Mouse (Mus musculus): ENCODE data around the gene Gm20521.
A peak's percentile ranks its signal among the peaks of the same experiment; 100 is the strongest.
"Not testable (repeated sequence)": the region's sequence is repeated elsewhere in the genome, so short reads cannot be mapped to it uniquely, and the experiment has no call there.

Gm20521 gene

DNA sequence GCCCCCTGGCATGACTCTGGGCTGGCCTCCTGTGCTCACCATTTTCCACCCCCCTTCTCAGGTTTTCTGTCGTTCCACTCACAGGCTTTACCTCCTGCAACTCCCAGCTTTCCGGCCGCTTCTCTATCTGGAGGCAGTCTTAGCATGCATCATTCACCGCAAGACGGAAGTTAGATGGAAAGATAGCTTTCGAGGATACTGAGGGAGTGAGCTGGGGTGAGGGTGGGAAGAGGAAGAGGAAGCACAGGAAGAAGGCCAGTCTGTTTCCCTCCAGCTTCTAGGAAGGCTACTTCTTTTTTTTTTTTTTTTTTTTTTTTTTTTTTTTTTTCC, 53.6 kb downstream of the Gm20521 start:
- DNase-seq (ENCODE audit: low spot score): no peak

- no peak for DNase-seq (ENCODE audit: low spot score)
Observed at GRCm38 (mm10) chr14:54937361-54938182, 54.3 kb downstream of the Gm20521 start.

- no peak for DNase-seq (ENCODE audit: low spot score)
Observed at GRCm38 (mm10) chr14:54938431-54939219, 55.4 kb downstream of the Gm20521 start.

- DNase-seq (ENCODE audit: low spot score): peak; percentile 73
Observed at GRCm38 (mm10) chr14:54939434-54940175, 56.4 kb downstream of the Gm20521 start.

DNA sequence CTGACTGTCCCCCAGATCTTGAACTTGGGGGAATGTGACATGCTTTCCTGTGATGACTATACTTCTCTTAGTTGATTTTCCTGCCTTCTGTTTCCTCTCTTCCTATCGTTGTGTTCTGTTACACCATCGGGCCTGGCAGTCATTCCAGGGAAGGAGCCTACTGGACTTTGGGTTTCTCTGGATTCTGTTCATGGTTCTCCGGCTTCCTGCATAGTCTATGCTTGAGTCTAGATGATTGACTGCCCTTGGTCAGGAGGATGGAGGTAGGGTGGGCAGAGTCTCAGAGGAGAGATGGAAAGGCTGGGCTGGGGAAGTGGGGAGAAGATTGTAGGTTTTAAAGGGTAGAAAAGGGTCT, 56.9 kb downstream of the Gm20521 start:
- DNase-seq (ENCODE audit: low spot score): no peak

DNA sequence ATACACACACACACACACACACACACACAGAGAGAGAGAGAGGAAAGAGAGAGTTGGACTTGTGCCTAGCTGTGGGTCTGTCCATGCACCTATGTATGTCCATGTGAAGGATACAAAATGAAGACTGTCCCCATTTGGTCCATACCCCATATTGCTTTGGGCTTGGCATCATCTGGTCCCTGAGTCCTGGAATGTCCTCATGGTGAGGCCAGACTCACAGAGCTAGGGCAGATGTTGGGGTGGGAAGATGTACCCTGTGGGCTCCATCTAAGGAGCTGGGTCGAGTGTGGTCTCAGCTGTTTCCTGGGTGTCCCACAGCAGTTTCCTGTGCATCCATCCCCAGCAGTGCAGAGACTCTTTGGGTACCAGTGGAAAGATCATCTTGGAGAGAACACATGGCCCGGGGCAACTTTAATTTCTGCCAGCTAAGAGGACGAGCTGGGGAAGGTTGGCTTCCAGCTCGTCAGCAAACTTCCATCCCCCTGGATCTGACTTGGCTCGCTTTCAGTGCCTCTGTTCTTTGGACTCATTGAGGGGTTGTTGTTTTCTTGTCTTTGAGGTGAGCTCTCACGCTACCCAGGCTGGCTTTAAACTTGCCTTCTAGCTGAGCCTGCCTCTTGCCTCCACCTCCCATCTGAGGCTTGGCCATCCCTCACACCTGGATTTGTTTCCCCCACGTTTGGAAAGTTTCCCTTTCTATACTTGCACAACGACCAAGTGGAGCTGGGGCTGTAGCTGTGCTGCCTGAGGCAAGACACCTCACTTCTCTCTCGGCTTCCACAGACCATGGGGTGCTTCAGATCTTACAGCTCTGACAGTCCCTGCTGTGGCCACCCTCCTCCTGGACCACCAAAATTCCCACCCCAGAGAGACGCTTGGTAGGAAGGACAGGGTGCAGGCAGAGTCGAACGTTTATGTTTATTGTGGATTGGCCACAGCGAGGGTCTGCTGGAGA, 58.1 kb downstream of the Gm20521 start:
- no peak for DNase-seq (ENCODE audit: low spot score)

GRCm38 (mm10) chr14:54942479-54942878, 59.2 kb downstream of the Gm20521 start:
- DNase-seq (ENCODE audit: low spot score): no peak

DNA sequence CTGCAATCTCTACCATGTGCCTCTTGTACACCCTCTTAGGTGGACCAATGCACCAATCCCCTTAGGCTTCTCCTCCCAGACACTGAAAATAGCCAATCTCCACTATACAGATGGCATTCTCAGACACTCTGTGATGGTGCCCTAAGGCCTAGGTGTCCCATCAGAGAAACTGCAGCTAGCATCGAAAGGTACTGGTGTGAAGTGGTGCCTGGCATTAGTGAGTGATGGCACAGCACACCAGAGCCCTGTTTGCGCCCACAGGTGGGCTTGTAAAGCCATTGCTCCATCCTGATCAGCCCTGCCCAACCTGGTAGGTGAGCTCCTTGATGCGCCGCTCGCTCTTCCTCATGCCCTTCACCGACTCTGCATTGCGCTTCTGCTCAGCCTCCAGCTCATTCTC, 60.7 kb downstream of the Gm20521 start:
- no peak for DNase-seq (ENCODE audit: low spot score)

DNA sequence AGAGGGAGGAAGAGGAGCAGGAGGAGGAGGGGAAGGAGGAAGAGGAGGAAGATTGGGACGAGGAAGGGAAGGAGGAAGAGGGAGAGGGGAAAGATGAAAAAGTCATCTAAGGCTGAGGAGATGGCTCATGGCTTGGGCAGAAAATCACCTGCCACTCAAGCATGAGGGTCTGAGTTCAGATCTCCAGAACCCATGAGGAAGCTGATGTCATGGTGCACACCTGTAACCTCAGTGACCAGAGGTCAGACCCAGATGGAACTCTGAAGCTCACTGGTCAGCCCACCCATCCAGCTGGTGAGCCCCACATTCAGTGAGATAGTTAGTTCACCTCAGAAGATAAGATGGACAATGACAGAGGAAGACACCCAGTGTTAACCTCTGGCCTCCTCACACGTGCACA, 61.7 kb downstream of the Gm20521 start:
- no peak for DNase-seq (ENCODE audit: low spot score)

GRCm38 (mm10) chr14:54945975-54946704, 62.9 kb downstream of the Gm20521 start:
- DNase-seq (ENCODE audit: low spot score): no peak

DNA sequence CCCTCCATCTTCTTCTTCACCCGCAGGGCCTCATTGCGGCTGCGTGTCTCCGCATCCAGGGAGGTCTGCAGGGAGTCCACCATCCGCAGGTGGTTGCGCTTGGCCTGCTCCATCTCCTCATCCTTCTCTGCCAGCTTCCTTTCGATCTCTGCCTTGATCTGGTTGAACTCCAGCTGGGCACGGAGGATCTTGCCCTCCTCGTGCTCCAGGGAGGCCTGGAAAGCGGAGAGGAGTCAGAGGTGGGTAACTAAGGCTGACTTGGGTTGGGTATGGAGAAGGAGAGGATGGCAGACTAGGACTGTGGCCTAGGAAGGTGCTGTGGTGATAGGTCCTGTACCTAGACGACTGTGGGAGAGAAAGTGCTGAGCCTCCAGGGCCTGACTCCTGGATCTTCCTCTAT, 63.8 kb downstream of the Gm20521 start:
- DNase-seq (ENCODE audit: low spot score): not testable (repeated sequence)
